Mouse (Mus musculus): Measurements from ENCODE around the gene Srsf7. TPM values are rescaled to one million over a fixed set of nuclear protein-coding genes. Genes with fewer than 3 reads are reported as not detected.
"Not testable (repeated sequence)": the region's sequence is repeated elsewhere in the genome, so short reads cannot be mapped to it uniquely, and the experiment has no call there.

Gene Srsf7
- 10 to 100 TPM; 42.8 to 51.6 TPM for total RNA-seq (2021)
- long read RNA-seq, experiment 1, transcript Srsf7-207 (7 exons, 1,921 nt): minor isoform, 6 of 63 reads
- long read RNA-seq, experiment 1, transcript Srsf7-201 (8 exons, 2,288 nt): major isoform, 19 of 63 reads
- long read RNA-seq, experiment 1, transcript Srsf7-208 (8 exons, 1,040 nt): minor isoform, 15 of 63 reads
- long read RNA-seq, experiment 1, partial matches to known transcripts: 2 of 63 reads
- long read RNA-seq, experiment 1, other reads (novel, unspliced or antisense): 18 of 63 reads
- long read RNA-seq, experiment 2, transcript Srsf7-201 (8 exons, 2,288 nt): minor isoform, 8 of 43 reads
- long read RNA-seq, experiment 2, transcript Srsf7-208 (8 exons, 1,040 nt): major isoform, 12 of 43 reads
- long read RNA-seq, experiment 2, partial matches to known transcripts: 2 of 43 reads
- long read RNA-seq, experiment 2, other reads (novel, unspliced or antisense): 19 of 43 reads

GRCm38 (mm10) chr17:80206671-80207581, at the start of gene Srsf7, which contains the start of gene Ttc39d:
Srsf7 (minus strand) TSS chr17:80207307.
Ttc39d (plus strand) TSS chr17:80207460.
- intact Hi-C loops (cut with DNase I): no loop called here
- peak; percentile 98 for DNase-seq

GRCm38 (mm10) chr17:80255208-80255607, 48.1 kb upstream of the Srsf7 start:
- intact Hi-C loops (cut with DNase I): no loop called here
- DNase-seq: peak; percentile 69 to 74

- DNase-seq: no peak
- intact Hi-C loops (cut with DNase I): no loop called here
Measured at GRCm38 (mm10) chr17:80254421-80254820, 47.3 kb upstream of the Srsf7 start.

GRCm38 (mm10) chr17:80252757-80253525, 45.8 kb upstream of the Srsf7 start:
- no peak for DNase-seq
- intact Hi-C loops (cut with DNase I): no loop called here

- no peak for DNase-seq
- intact Hi-C loops (cut with DNase I): no loop called here
Measured at GRCm38 (mm10) chr17:80243116-80243515, 36.0 kb upstream of the Srsf7 start.

DNA sequence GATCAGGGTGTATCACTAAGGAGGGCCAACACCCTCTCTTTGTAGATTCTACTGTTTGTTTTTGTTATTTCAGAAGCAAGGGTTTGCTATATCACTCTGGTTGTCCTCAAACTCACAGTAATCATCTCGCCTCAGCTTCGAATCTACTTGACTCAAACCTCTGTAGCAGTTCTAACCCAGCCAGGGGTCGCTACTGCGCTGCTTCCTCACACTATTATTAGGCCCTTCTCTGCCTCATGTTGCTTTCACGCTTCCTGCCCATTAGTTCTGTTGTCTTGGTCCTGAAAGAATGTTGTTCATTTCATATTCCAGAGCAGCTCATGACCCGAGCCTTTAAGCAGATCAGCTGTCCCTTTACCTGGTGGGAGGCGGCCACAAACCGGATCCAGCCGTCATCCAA, 34.5 kb upstream of the Srsf7 start:
- intact Hi-C loops (cut with DNase I): no loop called here
- no peak for DNase-seq

DNA sequence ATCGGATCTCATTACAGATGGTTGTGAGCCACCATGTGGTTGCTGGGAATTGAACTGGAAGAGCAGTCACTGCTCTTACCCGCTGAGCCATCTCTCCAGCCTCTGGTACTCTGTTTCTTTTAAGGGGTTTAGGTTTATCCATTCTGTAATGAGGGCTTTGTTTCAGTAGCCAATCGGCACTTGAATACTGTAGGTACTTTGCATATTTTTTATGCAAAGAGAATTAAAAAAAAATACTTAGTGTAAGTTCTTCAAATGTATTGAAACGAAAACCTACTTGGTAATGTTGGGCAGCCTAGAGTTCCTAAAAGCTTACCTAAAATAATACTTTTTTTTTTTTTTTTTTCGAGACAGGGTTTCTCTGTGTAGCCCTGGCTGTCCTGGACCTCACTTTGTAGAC, 30.4 kb upstream of the Srsf7 start:
- intact Hi-C loops (cut with DNase I): no loop called here
- DNase-seq: no peak

DNA sequence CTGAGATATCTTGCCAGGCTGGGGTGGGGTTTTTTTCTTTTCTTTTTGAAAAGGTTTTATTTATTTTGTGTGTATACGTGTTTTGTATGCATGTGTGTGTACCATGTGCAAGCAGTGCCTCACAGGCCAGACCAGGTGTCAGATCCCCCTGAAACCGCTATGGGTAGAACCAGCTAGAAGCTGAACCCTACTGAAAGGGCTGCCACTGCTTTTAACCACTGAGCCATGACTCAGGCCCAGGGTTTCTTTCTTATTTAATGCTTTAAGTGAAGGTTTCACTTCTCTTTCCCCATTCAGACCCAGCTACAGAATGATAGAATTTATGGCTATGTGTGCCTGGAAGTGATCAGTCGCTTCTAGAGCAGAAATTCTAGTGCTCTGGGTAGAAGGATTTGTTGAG, 29.7 kb upstream of the Srsf7 start:
- intact Hi-C loops (cut with DNase I): no loop called here

GRCm38 (mm10) chr17:80235477-80235876, 28.4 kb upstream of the Srsf7 start:
- DNase-seq: no peak
- intact Hi-C loops (cut with DNase I): no loop called here

More for the DNA sequence above, 29.7 kb upstream of the Srsf7 start:
- DNase-seq: no peak

- intact Hi-C loops (cut with DNase I): no loop called here
- DNase-seq: no peak
Measured at GRCm38 (mm10) chr17:80234376-80234775, 27.3 kb upstream of the Srsf7 start.

DNA sequence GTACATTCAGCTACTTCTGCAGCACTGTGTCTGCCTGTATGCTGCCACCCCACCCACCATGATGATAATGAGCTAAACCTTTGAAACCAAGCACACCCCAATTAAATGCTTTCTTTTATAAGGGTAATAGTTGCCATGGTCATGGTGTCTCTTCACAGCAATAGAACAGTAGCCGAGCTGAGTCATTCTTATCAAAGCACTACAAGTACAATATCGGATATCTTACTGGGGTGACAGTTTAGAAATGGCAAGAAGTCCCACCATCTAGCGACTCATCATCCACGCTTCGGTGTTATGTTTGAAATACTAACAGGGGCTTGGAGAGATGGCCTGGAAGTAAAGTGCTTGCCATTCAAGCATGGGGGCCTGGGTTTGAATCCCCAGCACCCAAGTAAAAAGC, 26.7 kb upstream of the Srsf7 start:
- intact Hi-C loops (cut with DNase I): no loop called here
- no peak for DNase-seq

GRCm38 (mm10) chr17:80229396-80229795, 22.3 kb upstream of the Srsf7 start:
- intact Hi-C loops (cut with DNase I): no loop called here
- peak; percentile 32 to 43 for DNase-seq

GRCm38 (mm10) chr17:80225142-80225541, 18.0 kb upstream of the Srsf7 start:
- intact Hi-C loops (cut with DNase I); DNase-seq: not testable (repeated sequence)

DNA sequence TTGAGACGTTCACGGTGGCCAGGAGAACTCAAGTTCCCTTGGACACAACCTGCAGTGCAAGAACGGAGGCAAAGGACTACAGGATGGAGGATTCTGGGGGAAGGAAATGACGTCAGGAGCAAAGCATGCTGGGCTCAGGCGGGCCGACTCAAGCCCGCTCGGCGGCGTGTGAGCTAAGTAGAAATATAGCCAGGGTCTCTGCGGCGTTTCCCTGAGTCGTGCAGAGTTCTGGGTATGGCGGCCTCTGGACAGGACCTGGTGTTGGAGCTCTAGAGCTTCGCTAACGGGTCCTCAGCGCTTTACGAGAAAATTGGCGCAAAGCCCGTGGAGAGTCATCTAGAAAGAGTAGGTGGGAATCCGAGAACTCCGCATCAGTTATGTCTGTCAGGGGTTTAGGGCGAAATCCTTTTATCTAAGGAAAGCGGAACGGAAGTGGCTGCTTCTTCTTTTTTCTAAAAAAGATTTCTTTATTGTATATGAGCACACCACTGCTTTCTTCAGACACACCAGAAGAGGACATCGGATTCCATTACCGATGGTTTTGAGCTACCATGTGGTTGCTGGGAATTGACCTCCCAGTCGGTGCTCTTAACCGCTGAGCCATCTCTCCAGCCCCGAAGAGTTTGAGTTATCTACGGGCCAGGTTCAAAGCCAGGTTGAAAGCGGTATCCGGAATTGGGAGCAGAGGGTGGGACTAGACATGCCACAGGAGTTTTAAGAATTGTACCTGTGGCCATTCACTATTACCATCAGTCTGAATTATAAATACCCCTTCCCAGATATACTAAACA, 17.4 kb upstream of the Srsf7 start, which contains the start of gene Gemin6:
Gemin6 (plus strand) TSS at position 116 of the 791 bp plus-strand sequence.
- DNase-seq: peak; percentile 73 to 80
- intact Hi-C loops (cut with DNase I): no loop called here

DNA sequence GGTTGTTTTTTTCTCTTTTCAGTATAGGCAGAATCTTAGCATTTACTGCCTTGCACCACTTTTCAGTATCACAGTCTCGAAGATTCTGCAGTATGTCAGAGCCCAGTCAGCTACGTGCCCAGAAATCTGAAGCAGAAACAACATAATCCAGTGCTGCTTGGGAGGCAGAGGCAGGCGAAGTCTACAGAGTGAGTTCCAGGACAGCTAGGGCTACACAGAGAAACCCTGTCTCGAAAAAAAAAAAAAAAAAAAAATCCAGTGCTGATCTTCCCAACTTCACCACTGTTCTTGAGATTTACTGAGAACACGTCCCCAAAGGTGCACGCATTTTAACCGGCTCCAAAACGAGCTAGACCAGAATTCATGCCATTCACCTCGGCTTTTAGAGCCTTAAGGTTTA, 16.7 kb upstream of the Srsf7 start:
- intact Hi-C loops (cut with DNase I): no loop called here
- DNase-seq: no peak

DNA sequence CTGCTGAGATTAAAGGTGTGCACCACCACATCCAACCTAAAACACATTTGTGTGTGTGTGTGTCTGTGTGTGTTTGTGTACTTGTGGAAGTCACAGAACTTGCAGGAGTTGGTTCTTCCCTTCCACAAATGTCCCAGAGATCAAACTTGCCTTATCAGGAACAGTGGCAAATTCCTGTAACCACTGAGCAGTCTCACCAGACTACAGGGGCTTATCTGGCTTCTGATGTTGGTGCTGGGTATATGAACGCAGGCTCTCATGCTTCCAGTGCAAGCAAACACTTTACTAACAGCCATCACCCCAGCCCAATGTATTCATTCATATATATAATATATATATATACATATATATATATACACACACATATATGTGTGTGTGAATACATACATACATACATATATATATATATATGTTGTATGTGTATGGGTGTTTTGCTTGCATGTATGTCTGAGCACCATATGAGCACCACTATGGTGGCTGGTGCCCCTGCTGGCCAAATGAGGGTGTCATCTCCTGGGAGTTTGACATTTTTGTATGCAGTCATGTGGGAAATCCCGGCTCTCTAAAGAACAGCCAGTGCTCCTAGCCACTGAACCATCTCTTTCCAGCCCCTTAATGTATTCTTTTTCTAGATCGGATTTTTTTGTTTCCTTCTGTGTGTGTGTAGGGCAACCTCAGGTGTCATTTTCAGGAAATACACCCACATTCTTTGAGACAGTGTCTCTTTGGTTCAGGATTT, 15.0 kb upstream of the Srsf7 start:
- DNase-seq: no peak
- intact Hi-C loops (cut with DNase I): no loop called here

DNA sequence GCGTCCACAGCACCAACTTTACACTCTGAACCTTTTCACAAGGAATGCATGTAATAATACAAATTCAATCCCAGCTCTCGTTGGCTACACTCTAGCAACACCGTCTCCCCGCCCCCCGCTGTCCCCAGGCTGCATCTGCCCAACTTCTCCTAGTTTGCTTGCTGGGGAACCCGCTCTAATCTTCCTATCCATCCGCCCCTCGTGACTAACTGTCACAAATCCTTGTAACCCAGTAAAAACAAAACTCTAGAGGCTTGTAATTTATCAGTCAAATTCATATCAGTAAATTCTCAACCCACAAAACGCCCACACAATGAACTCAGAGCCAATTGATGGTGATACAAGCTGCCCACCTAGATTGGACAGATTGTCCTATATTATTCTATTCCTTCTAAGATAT, 14.1 kb upstream of the Srsf7 start:
- intact Hi-C loops (cut with DNase I): no loop called here
- DNase-seq: no peak

DNA sequence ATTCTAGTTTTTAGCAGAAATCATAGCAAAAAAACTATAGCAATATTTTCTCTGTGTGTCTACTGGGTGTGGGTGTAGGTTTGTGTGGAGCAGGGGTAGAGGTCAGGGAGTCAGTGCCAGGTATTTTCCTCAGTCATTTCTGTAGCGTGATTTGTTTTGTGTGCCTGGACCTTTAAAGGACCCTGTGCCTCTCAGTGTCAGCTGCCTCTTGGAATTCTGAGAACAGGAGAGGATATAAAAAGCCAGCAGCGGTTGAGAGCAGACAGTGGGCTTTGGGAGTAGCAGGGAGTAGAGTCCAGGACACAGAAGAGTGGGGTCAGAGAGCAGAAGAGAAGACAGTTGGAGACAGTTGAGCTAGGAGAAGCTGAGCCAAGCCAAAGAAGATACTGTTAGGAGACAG, 13.0 kb upstream of the Srsf7 start:
- no peak for DNase-seq
- intact Hi-C loops (cut with DNase I): no loop called here

GRCm38 (mm10) chr17:80213998-80214397, 6.9 kb upstream of the Srsf7 start:
- DNase-seq; intact Hi-C loops (cut with DNase I): not testable (repeated sequence)

All from heart, postnatal 14 days (tissue).